Mouse (Mus musculus): ENCODE data around the gene Wdr26. TPM values are rescaled to one million over a fixed set of nuclear protein-coding genes. Genes with fewer than 3 reads are reported as not detected.

The Wdr26 gene
- polyA plus RNA-seq, 1 experiment from 2014 or later = 33.7 TPM

DNA sequence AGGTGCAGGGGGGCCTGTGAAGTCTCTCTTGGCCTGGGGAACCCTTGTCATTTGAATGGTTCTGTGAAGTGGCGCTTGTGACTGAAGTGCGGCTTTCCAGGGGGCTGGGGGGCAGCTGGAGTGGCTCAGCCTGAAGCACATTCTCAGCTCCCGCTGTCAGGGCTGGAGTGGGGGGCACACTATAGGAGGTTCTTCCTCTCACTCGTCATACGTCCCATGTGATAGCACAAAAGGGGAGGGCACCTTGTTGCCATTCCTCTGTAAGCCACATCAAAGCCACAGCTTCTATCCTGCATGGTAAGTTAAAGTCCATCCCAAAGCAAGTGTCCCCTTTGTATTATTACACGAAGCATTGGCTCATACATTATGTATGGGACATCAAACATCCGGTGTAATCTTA lies 19.5 kb upstream of the Wdr26 start:
- Histone ChIP-seq H3K4me1 (ENCODE audit: control insufficient read depth, insufficient read depth, low read length) (peaks cover 4% of the 10 kb centered on the region; the same call in 1 of the 2 replicates), H3K4me2 (ENCODE audit: low read length) (no peak overlapping the region), H3K27ac (ENCODE audit: low read length) (no peak overlapping the region), H3K27me3 (ENCODE audit: control insufficient read depth, insufficient read depth, low read depth, low read length) (no peaks in the 10 kb centered on the region), H3K4me3 (ENCODE audit: low read depth, low read length) (no peak overlapping the region), H3K36me3 (ENCODE audit: control insufficient read depth, insufficient read depth, low read length) (no peaks in the 10 kb centered on the region), H3K9me3 (replicated peaks; ENCODE audit: control insufficient read depth, low read length, poor library complexity, severe bottlenecking) (no peaks in the 10 kb centered on the region), H3K9ac (ENCODE audit: low read depth, low read length) (no peak overlapping the region)
- 35% methylated on average over 7 of the region's 7 CpGs for WGBS
- peak; percentile 49; the same call in 1 of the 2 replicates for ATAC-seq

DNA sequence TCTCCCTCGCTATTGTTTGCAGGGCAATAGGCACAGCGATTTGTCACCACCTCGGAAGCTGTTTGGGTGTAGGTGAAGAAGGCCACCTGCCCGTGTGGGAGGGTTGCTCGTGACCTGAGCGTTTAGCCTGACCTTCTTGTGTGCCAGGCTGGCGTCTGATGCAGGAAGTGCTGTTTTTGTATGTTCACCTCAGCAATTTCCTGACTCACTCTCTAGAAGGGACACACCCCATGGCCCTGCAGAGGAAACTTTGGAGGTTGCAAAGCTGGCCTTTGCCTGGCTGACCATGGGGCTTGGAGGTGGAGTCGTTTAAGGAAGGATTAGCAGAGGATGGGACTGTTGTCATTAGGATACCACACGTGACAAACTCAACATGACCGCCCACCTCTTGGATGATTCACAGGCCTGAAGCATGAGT lies 18.9 kb upstream of the Wdr26 start:
- 47% methylated on average over 10 of the region's 10 CpGs for WGBS
- Histone ChIP-seq H3K9ac (ENCODE audit: low read depth, low read length) (no peak overlapping the region), H3K27me3 (ENCODE audit: control insufficient read depth, insufficient read depth, low read depth, low read length) (no peaks in the 10 kb centered on the region), H3K27ac (ENCODE audit: low read length) (no peak overlapping the region), H3K4me3 (ENCODE audit: low read depth, low read length) (no peak overlapping the region), H3K36me3 (ENCODE audit: control insufficient read depth, insufficient read depth, low read length) (no peaks in the 10 kb centered on the region), H3K9me3 (replicated peaks; ENCODE audit: control insufficient read depth, low read length, poor library complexity, severe bottlenecking) (no peaks in the 10 kb centered on the region), H3K4me2 (ENCODE audit: low read length) (no peak overlapping the region), H3K4me1 (ENCODE audit: control insufficient read depth, insufficient read depth, low read length) (peaks cover 4% of the 10 kb centered on the region; the same call in 1 of the 2 replicates)
- no peak; the same call in 1 of the 2 replicates for ATAC-seq

DNA sequence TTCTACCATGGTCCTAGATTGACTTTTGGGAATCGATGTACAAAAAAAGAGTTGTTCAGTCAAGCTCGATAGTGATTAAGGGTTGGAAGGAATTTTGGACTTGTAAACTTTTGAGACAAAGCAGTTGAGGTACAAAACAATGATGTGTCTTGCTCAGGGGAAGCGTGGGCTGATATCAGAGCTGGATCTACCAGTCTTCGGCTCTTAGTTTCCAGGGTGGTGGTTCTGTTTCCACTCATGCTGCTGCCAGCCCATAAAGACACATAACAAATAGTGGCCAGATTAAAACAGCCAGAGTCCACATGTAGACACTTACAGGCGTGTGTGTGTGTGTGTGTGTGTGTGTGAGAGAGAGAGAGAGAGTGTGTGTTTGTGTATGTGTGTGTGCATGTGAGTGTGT lies 17.2 kb upstream of the Wdr26 start:
- Histone ChIP-seq H3K27ac (ENCODE audit: low read length) (no peak overlapping the region), H3K4me1 (ENCODE audit: control insufficient read depth, insufficient read depth, low read length) (peaks cover 4% of the 10 kb centered on the region; the same call in 1 of the 2 replicates), H3K9me3 (replicated peaks; ENCODE audit: control insufficient read depth, low read length, poor library complexity, severe bottlenecking) (no peaks in the 10 kb centered on the region), H3K9ac (ENCODE audit: low read depth, low read length) (no peak overlapping the region), H3K4me3 (ENCODE audit: low read depth, low read length) (no peak overlapping the region), H3K36me3 (ENCODE audit: control insufficient read depth, insufficient read depth, low read length) (no peaks in the 10 kb centered on the region), H3K27me3 (ENCODE audit: control insufficient read depth, insufficient read depth, low read depth, low read length) (no peaks in the 10 kb centered on the region), H3K4me2 (ENCODE audit: low read length) (no peak overlapping the region)
- no peak for ATAC-seq
- WGBS = 98% methylated on average over 5 of the region's 5 CpGs

DNA sequence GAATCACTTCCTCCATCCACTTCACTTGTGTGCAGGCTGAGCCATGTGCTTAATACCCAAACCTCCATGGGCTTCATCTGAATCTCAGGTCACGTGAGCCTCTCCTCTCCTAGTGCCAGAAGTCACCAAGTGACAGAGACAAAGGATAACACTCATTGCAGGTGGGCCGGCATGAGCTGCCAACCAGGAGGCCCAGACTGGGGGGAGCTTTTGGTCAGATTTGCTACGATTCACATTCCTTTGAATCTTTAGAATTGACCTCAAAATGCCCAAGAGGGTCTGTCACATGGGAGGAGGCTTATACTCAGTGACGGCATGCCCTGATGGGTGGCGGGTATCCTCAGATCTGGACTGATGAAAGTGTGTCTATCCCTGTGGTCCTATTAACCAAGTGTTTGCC lies 16.8 kb upstream of the Wdr26 start:
- Histone ChIP-seq H3K9ac (ENCODE audit: low read depth, low read length) (no peak overlapping the region), H3K4me1 (ENCODE audit: control insufficient read depth, insufficient read depth, low read length) (peaks cover 4% of the 10 kb centered on the region; the same call in 1 of the 2 replicates), H3K27ac (ENCODE audit: low read length) (no peak overlapping the region), H3K4me3 (ENCODE audit: low read depth, low read length) (no peak overlapping the region), H3K9me3 (replicated peaks; ENCODE audit: control insufficient read depth, low read length, poor library complexity, severe bottlenecking) (no peaks in the 10 kb centered on the region), H3K36me3 (ENCODE audit: control insufficient read depth, insufficient read depth, low read length) (no peaks in the 10 kb centered on the region), H3K4me2 (ENCODE audit: low read length) (no peak overlapping the region), H3K27me3 (ENCODE audit: control insufficient read depth, insufficient read depth, low read depth, low read length) (no peaks in the 10 kb centered on the region)
- 65% methylated on average over 5 of the region's 5 CpGs for WGBS
- ATAC-seq = no peak

DNA sequence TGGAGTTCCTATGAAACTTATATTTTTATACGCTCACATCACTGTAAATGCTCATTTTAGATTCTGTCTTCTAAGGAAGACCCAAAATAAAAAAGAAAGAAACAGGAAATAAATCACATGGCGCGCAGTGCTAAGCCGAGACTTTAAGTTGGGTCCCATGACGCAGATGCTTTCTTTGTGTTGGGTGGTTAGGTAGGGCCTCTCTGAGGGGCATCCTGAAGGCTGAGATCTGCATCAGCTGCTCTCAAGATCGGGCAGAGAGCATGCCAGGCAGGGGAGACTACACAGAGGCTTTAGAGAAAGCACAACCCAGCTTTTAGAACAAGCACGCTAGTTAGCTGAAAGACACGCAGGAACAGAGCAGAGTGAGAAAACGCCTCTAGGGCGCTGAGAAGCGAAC lies 16.0 kb upstream of the Wdr26 start:
- Histone ChIP-seq H3K4me2 (ENCODE audit: low read length) (no peak overlapping the region), H3K27ac (ENCODE audit: low read length) (no peak overlapping the region), H3K4me1 (ENCODE audit: control insufficient read depth, insufficient read depth, low read length) (peaks cover 4% of the 10 kb centered on the region; the same call in 1 of the 2 replicates), H3K9me3 (replicated peaks; ENCODE audit: control insufficient read depth, low read length, poor library complexity, severe bottlenecking) (no peaks in the 10 kb centered on the region), H3K36me3 (ENCODE audit: control insufficient read depth, insufficient read depth, low read length) (no peaks in the 10 kb centered on the region), H3K4me3 (ENCODE audit: low read depth, low read length) (no peak overlapping the region), H3K27me3 (ENCODE audit: control insufficient read depth, insufficient read depth, low read depth, low read length) (no peaks in the 10 kb centered on the region), H3K9ac (ENCODE audit: low read depth, low read length) (no peak overlapping the region)
- ATAC-seq = no peak
- WGBS = 84% methylated on average over 11 of the region's 11 CpGs

DNA sequence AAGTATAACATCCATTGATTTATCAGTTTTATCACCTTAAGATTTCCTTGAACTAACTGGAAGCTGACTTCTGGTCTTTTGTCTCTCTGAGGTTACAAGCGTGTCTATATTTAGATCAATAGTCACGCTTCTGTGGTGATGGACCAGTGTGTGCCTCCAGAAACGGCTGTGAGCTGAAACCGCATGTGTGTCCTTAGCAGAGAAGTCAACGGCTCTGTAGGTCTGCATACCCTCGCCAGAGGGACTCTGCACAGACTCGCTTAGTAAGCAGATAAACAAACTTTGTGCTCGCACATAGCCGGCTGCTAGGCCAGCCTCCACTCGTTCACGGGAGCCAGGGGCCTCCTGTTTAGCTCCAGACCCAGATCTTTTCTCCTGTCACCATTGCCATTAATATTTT lies 15.0 kb upstream of the Wdr26 start:
- H3K4me2 ChIP-seq (ENCODE audit: low read length) = no peak overlapping the region
- H3K9ac ChIP-seq (ENCODE audit: low read depth, low read length) = no peak overlapping the region
- H3K4me1 ChIP-seq (ENCODE audit: control insufficient read depth, insufficient read depth, low read length) = peaks cover 4% of the 10 kb centered on the region; the same call in 1 of the 2 replicates
- WGBS = 86% methylated on average over 11 of the region's 11 CpGs
- H3K36me3 ChIP-seq (ENCODE audit: control insufficient read depth, insufficient read depth, low read length) = no peaks in the 10 kb centered on the region
- H3K27me3 ChIP-seq (ENCODE audit: control insufficient read depth, insufficient read depth, low read depth, low read length) = no peaks in the 10 kb centered on the region
- no peaks in the 10 kb centered on the region for H3K9me3 ChIP-seq (replicated peaks; ENCODE audit: control insufficient read depth, low read length, poor library complexity, severe bottlenecking)
- no peak overlapping the region for H3K27ac ChIP-seq (ENCODE audit: low read length)
- H3K4me3 ChIP-seq (ENCODE audit: low read depth, low read length) = no peak overlapping the region
- ATAC-seq = no peak

DNA sequence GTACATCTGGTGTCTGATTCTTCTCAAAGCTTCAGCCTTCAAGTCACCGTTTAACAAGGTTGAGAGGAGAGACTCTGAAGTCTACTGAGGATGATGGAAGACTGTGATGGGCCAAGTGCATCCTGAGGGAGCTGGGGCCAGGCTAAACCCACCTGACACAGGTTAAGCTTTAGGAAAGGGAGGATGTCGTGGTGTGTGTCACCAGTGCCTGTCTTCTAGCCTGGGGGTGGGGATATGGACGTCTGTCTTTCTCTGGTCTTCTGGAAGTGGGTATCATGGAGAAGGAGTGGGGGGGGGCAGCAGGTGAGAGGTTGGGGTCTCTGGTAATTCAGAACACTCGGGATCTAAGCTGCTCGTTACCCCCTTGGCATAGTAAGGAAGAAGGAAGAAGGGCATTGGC lies 13.5 kb upstream of the Wdr26 start:
- Histone ChIP-seq H3K27ac (ENCODE audit: low read length) (no peak overlapping the region), H3K9me3 (replicated peaks; ENCODE audit: control insufficient read depth, low read length, poor library complexity, severe bottlenecking) (no peaks in the 10 kb centered on the region), H3K4me1 (ENCODE audit: control insufficient read depth, insufficient read depth, low read length) (no peaks in the 10 kb centered on the region), H3K36me3 (ENCODE audit: control insufficient read depth, insufficient read depth, low read length) (no peaks in the 10 kb centered on the region), H3K27me3 (ENCODE audit: control insufficient read depth, insufficient read depth, low read depth, low read length) (no peaks in the 10 kb centered on the region), H3K4me3 (ENCODE audit: low read depth, low read length) (no peak overlapping the region), H3K9ac (ENCODE audit: low read depth, low read length) (no peak overlapping the region), H3K4me2 (ENCODE audit: low read length) (no peak overlapping the region)
- WGBS = 73% methylated on average over 5 of the region's 5 CpGs
- no peak for ATAC-seq

DNA sequence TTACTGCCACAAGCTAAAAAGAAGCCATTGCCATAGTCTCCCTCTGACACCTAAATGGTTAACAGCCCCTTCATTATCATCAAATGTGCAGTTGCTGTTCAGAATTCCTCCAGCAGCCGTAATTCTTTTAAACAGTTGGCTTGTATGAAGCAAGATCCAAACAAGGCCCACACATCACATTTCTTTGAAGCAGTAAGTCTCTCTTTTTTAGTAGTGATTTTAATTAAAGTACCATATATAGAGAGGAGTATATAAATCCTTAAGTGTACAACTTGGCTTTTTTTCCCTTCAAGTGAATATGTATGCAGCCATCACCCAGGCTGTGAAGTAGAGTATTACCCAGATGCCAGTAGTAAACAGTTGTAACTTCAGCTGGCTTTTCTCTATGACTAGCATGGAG lies 10.2 kb upstream of the Wdr26 start:
- 26% methylated on average over 1 of the region's 1 CpGs for WGBS
- no peak overlapping the region for H3K4me3 ChIP-seq (ENCODE audit: low read depth, low read length)
- no peak overlapping the region for H3K9ac ChIP-seq (ENCODE audit: low read depth, low read length)
- H3K4me1 ChIP-seq (ENCODE audit: control insufficient read depth, insufficient read depth, low read length) = no peaks in the 10 kb centered on the region
- H3K27me3 ChIP-seq (ENCODE audit: control insufficient read depth, insufficient read depth, low read depth, low read length) = no peaks in the 10 kb centered on the region
- no peak overlapping the region for H3K4me2 ChIP-seq (ENCODE audit: low read length)
- H3K9me3 ChIP-seq (replicated peaks; ENCODE audit: control insufficient read depth, low read length, poor library complexity, severe bottlenecking) = no peaks in the 10 kb centered on the region
- no peak overlapping the region for H3K27ac ChIP-seq (ENCODE audit: low read length)
- H3K36me3 ChIP-seq (ENCODE audit: control insufficient read depth, insufficient read depth, low read length) = no peaks in the 10 kb centered on the region
- ATAC-seq = no peak

DNA sequence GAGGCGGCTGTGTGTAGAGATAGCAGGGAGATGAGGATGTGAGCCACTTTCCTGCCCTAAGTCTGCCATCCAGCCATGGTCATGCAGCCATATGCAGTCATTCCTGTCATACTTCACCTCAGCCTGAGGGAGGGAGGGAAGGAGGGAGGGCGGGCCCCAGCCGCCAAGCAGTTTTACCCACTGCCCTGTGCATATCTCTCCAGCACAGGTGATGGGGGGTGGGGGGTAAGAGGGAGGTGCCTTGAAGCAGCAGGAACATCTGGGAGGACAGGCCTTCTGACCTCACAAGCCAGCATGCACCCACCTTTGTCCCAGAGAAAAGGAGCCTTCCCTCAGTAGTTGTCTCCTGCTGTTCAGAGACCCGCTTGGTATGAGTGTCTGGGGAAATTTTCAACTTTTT lies 4.5 kb upstream of the Wdr26 start:
- Histone ChIP-seq H3K27me3 (ENCODE audit: control insufficient read depth, insufficient read depth, low read depth, low read length) (no peaks in the 10 kb centered on the region), H3K27ac (ENCODE audit: low read length) (no peak overlapping the region), H3K9ac (ENCODE audit: low read depth, low read length) (no peak overlapping the region), H3K4me2 (ENCODE audit: low read length) (no peak overlapping the region), H3K4me3 (ENCODE audit: low read depth, low read length) (no peak overlapping the region), H3K9me3 (replicated peaks; ENCODE audit: control insufficient read depth, low read length, poor library complexity, severe bottlenecking) (no peaks in the 10 kb centered on the region), H3K36me3 (ENCODE audit: control insufficient read depth, insufficient read depth, low read length) (no peaks in the 10 kb centered on the region), H3K4me1 (ENCODE audit: control insufficient read depth, insufficient read depth, low read length) (peaks cover 10% of the 10 kb centered on the region)
- WGBS = 67% methylated on average over 4 of the region's 4 CpGs
- ATAC-seq = no peak

Measured in midbrain, embryonic 16.5 days (tissue).